Mouse (Mus musculus) leukemia stem cell, adult 10-12 weeks (primary cell): Measurements from ENCODE around the gene Pdzd11. TPM values are rescaled to one million over a fixed set of nuclear protein-coding genes. Genes with fewer than 3 reads are reported as not detected.

Experiments
- polyA plus RNA-seq: library from polyadenylated mRNA; stranded (reverse); fragments of >175 nt; gene quantifications from 2 replicates; pipeline ENCODE4 v1.2.3, GENCODE M21; 2012; ENCODE audit warnings: low replicate concordance

The Pdzd11 gene
- polyA plus RNA-seq: 1.5 and 10.4 TPM in 2 replicates

GRCm38 (mm10) chrX:100625802-100626793 is at the start of gene Pdzd11:
Gene Pdzd11 (minus strand): TSS chrX:100626568.

GRCm38 (mm10) chrX:100625546-100625801 is 894 bp downstream of the Pdzd11 start, which contains the start of gene Kif4:
Gene Kif4 (plus strand): TSS chrX:100625737.

GRCm38 (mm10) chrX:100605314-100605713 is 21.1 kb downstream of the Pdzd11 start, which contains the start of gene Arr3:
Gene Arr3 (plus strand): TSS chrX:100605497.

GRCm38 (mm10) chrX:100594791-100595190 is 31.6 kb downstream of the Pdzd11 start, which contains the start of gene P2ry4:
Gene P2ry4 (minus strand): TSS chrX:100594869.

Other genes with a start within 250 kb of the Pdzd11 start
- not detected in 2 replicates for gene Otud6a, start 197.6 kb downstream of the Pdzd11 start, polyA plus RNA-seq
- gene Awat2, start 183.9 kb downstream of the Pdzd11 start, polyA plus RNA-seq: not detected in 2 replicates
- 8.0 and 11.4 TPM in 2 replicates for gene Igbp1, start 132.3 kb downstream of the Pdzd11 start, polyA plus RNA-seq
- gene Dgat2l6, start 101.7 kb downstream of the Pdzd11 start, polyA plus RNA-seq: not detected in 2 replicates
- not detected in 2 replicates for gene Awat1, start 54.3 kb downstream of the Pdzd11 start, polyA plus RNA-seq
- not detected in 2 replicates for gene P2ry4, start 31.7 kb downstream of the Pdzd11 start, polyA plus RNA-seq
- not detected in 2 replicates for gene Arr3, start 21.1 kb downstream of the Pdzd11 start, polyA plus RNA-seq
- gene Kif4, start 831 bp downstream of the Pdzd11 start, polyA plus RNA-seq: 1.9 and 4.6 TPM in 2 replicates
- gene Gdpd2, start 103.3 kb upstream of the Pdzd11 start, polyA plus RNA-seq: 0.32 and 1.5 TPM in 2 replicates
- gene Dlg3, start 141.2 kb upstream of the Pdzd11 start, polyA plus RNA-seq: 0.10 and 0.28 TPM in 2 replicates